In genomic region chr6:61292927-61293326, GRCm38 (mm10) we compare ENCODE assay signal across 22 mouse cellular contexts.
DNase-seq lines count a peak whose midpoint lies in the region; ATAC-seq and TF ChIP-seq lines count a peak whose summit lies in the region.
"Had no signal": no experiment of that assay in that cellular context is flagged by ENCODE, and none has a peak within 500 bp of the region (broad histone marks: within the 10 kb centered on the region; RNA-seq: fewer than 3 reads in every experiment).

No protein-coding gene starts in this region.

- ATAC-seq in hematopoietic stem cell, adult 5-6 weeks (replicated peaks in 1 of 2; ENCODE audit: insufficient read depth in 1 of 2, low FRiP score in 2 of 2, low TSS enrichment in 1 of 2, low read depth in 1 of 2, poor library complexity in 2 of 2, severe bottlenecking in 2 of 2): peak; percentile 94 to 97
- no peak for ATAC-seq in intestine, embryonic 16.5 days
- ATAC-seq: forebrain, embryonic 13.5 days; intestine, postnatal 0 days had no signal

- no peaks in the 10 kb centered on the region for H3K4me1 ChIP-seq in intestine, embryonic 16.5 days (ENCODE audit: control insufficient read depth, insufficient read depth, low read length)
- H3K4me1 ChIP-seq: heart, embryonic 10.5 days; midbrain, embryonic 10.5 days had no signal

- H3K4me3 ChIP-seq in gastrocnemius, adult 2 months: peak overlapping the region; percentile 13; the same call in 1 of the 2 replicates
- H3K4me3 ChIP-seq in intestine, embryonic 16.5 days (ENCODE audit: low read length): no peak overlapping the region
- H3K4me3 ChIP-seq: erythroblast, embryonic 14.5 days; forebrain, embryonic 13.5 days; heart, embryonic 10.5 days; hindbrain, embryonic 15.5 days; limb, embryonic 15.5 days; midbrain, embryonic 10.5 days had no signal

- WGBS in intestine, embryonic 16.5 days: 66% methylated on average over 3 of the region's 3 CpGs

- no peak overlapping the region for H3K9ac ChIP-seq in intestine, embryonic 16.5 days (ENCODE audit: low read depth, low read length)
- H3K9ac ChIP-seq: forebrain, embryonic 13.5 days; hindbrain, embryonic 15.5 days; limb, embryonic 15.5 days had no signal

- TF ChIP-seq CTCF in gastrocnemius, adult 2 months (IDR thresholded peaks at IDR 0.05): no peak

- no peaks in the 10 kb centered on the region for H3K9me3 ChIP-seq in intestine, embryonic 16.5 days (ENCODE audit: control insufficient read depth, low read length)
- H3K9me3 ChIP-seq: heart, embryonic 10.5 days; hindbrain, embryonic 15.5 days; limb, embryonic 15.5 days; midbrain, embryonic 10.5 days had no signal

- intact Hi-C loops in gastrocnemius, adult 2 months (cut with DNase I): no loop called here

- no peaks in the 10 kb centered on the region for H3K27me3 ChIP-seq in intestine, embryonic 16.5 days (replicated peaks; ENCODE audit: control insufficient read depth, insufficient read depth, low read length)
- H3K27me3 ChIP-seq: forebrain, embryonic 13.5 days; hindbrain, embryonic 15.5 days; limb, embryonic 15.5 days had no signal

- DNase-seq in gastrocnemius, adult 2 months: no peak
- no peak for DNase-seq in gastrocnemius, postnatal 25 days
- peak; percentile 7 to 22 for DNase-seq in spleen, postnatal 36 days (ENCODE audit: low spot score in 2 of 2)
- no peak for DNase-seq in spleen, postnatal 4 days (ENCODE audit: low spot score in 2 of 2)
- no peak for DNase-seq in adrenal gland, adult (ENCODE audit: inconsistent age in 2 of 2, low spot score in 1 of 2)
- DNase-seq in urinary bladder, adult 2 months (ENCODE audit: low spot score): no peak
- DNase-seq: adrenal gland, postnatal 10 days; cerebellum, adult 11 months; cerebellum, postnatal 14 days; gastrocnemius, postnatal 14 days; lung, postnatal 4 days; thymus, postnatal 36 days had no signal

- no peak overlapping the region for H3K4me2 ChIP-seq in intestine, embryonic 16.5 days (ENCODE audit: low read depth, low read length)
- H3K4me2 ChIP-seq: forebrain, embryonic 13.5 days; hindbrain, embryonic 15.5 days; limb, embryonic 15.5 days had no signal

- H3K27ac ChIP-seq in gastrocnemius, adult 2 months: no peak overlapping the region
- H3K27ac ChIP-seq in intestine, embryonic 16.5 days (ENCODE audit: low read length): no peak overlapping the region
- H3K27ac ChIP-seq: forebrain, embryonic 13.5 days; heart, embryonic 10.5 days; hindbrain, embryonic 15.5 days; kidney, postnatal 0 days; limb, embryonic 15.5 days; midbrain, embryonic 10.5 days had no signal

- no peaks in the 10 kb centered on the region for H3K36me3 ChIP-seq in intestine, embryonic 16.5 days (ENCODE audit: control insufficient read depth, insufficient read depth, low read length)
- H3K36me3 ChIP-seq: heart, embryonic 10.5 days; hindbrain, embryonic 15.5 days; limb, embryonic 15.5 days; midbrain, embryonic 10.5 days had no signal

Comparison
In these comparisons a context has a peak if more than half of its experiments do, and no peak if none do; other contexts are left out.
1. DNase-seq: peak in spleen, postnatal 36 days (2 of 2); none in gastrocnemius, adult 2 months (single experiment), gastrocnemius, postnatal 25 days (single experiment), spleen, postnatal 4 days (0 of 2), adrenal gland, adult (0 of 2) and urinary bladder, adult 2 months (single experiment).